8 mouse cellular contexts compared by ENCODE assay signal in genomic region chr2:60209703-60210651, GRCm38 (mm10). TPM values are rescaled to one million over a fixed set of nuclear protein-coding genes. Genes with fewer than 3 reads are reported as not detected.
DNase-seq lines count a peak whose midpoint lies in the region; ATAC-seq and TF ChIP-seq lines count a peak whose summit lies in the region.

Baz2b (minus strand) TSS chr2:60209839.
March7 (plus strand) TSS chr2:60209887.

- no peaks in the 10 kb centered on the region for H3K9me3 ChIP-seq in hindbrain, embryonic 10.5 days
- no peaks in the 10 kb centered on the region for H3K9me3 ChIP-seq in lung, embryonic 16.5 days (ENCODE audit: control insufficient read depth, low read length)

- ATAC-seq in lung, embryonic 16.5 days (ENCODE audit: low read depth), result peak; percentile 96

- H3K36me3 ChIP-seq in hindbrain, embryonic 10.5 days, result peaks cover 33% of the 10 kb centered on the region
- H3K36me3 ChIP-seq in lung, embryonic 16.5 days (ENCODE audit: control insufficient read depth, insufficient read depth, low read length), result peaks cover 5% of the 10 kb centered on the region; the same call in 1 of the 2 replicates
- H3K36me3 ChIP-seq in thymus, adult 2 months (ENCODE audit: control insufficient read depth, insufficient read depth, low read length), result peaks cover 8% of the 10 kb centered on the region; the same call in 1 of the 2 replicates

- no peaks in the 10 kb centered on the region for H3K27me3 ChIP-seq in hindbrain, embryonic 10.5 days (ENCODE audit: insufficient read depth, poor library complexity, severe bottlenecking)
- H3K27me3 ChIP-seq in lung, embryonic 16.5 days (ENCODE audit: control insufficient read depth, insufficient read depth, low read depth, low read length), result no peaks in the 10 kb centered on the region
- H3K27me3 ChIP-seq in thymus, adult 2 months (ENCODE audit: control insufficient read depth, insufficient read depth, low read length), result no peaks in the 10 kb centered on the region

- peak; percentile 95 for DNase-seq in Muller cell, postnatal 12 days (ENCODE audit: inconsistent ontology term)
- peak; percentile 86 for DNase-seq in cerebellum, adult 9-11 months
- DNase-seq in frontal cortex, adult 2 months (ENCODE audit: extremely low spot score in 1 of 2, low spot score in 1 of 2), result peak; percentile 41 to 80
- DNase-seq in hindbrain, embryonic 10.5 days (ENCODE audit: low spot score), result peak; percentile 85
- DNase-seq in layer of hippocampus, adult 9-11 months, result peak; percentile 87
- peak; percentile 79 for DNase-seq in ovary, adult 18-20 months (ENCODE audit: low spot score)
- peak; percentile 89 for DNase-seq in thymus, adult 2 months

- H3K9ac ChIP-seq in lung, embryonic 16.5 days (ENCODE audit: low read length), result peak within 1 kb of the TSS; percentile 96

- H3K27ac ChIP-seq in hindbrain, embryonic 10.5 days, result peak within 1 kb of the TSS; percentile 100
- H3K27ac ChIP-seq in lung, embryonic 16.5 days (ENCODE audit: low read length), result peak within 1 kb of the TSS; percentile 87
- peak within 1 kb of the TSS; percentile 20; the same call in 1 of the 2 replicates for H3K27ac ChIP-seq in thymus, adult 2 months (ENCODE audit: control insufficient read depth, insufficient read depth, low read length)

- H3K4me1 ChIP-seq in hindbrain, embryonic 10.5 days (replicated peaks), result peaks cover 34% of the 10 kb centered on the region
- peaks cover 25% of the 10 kb centered on the region for H3K4me1 ChIP-seq in lung, embryonic 16.5 days (replicated peaks; ENCODE audit: control insufficient read depth, insufficient read depth, low read length)
- H3K4me1 ChIP-seq in thymus, adult 2 months (replicated peaks; ENCODE audit: control insufficient read depth, insufficient read depth, low read length), result peaks cover 7% of the 10 kb centered on the region

- TF ChIP-seq CTCF in thymus, adult 2 months (IDR thresholded peaks at IDR 0.05; ENCODE audit: borderline replicate concordance, control insufficient read depth, extremely low read depth, insufficient read depth, low read length, poor library complexity), result 0 out of 2 replicates have a peak, but pooled peaks have one; percentile 35

- peak; percentile 91 for TF ChIP-seq POLR2A in thymus, adult 2 months (IDR thresholded peaks at IDR 0.05; ENCODE audit: control insufficient read depth, extremely low read depth, insufficient read depth, low read length, poor library complexity)

- peak within 1 kb of the TSS; percentile 75 for H3K4me2 ChIP-seq in lung, embryonic 16.5 days (ENCODE audit: low read depth, low read length)

- under 1% methylated on average over 104 of the region's 109 CpGs for WGBS in hindbrain, embryonic 10.5 days
- WGBS in lung, embryonic 16.5 days, result under 1% methylated on average over 60 of the region's 109 CpGs
- WGBS in thymus, adult 2 months, result 3% methylated on average over 104 of the region's 109 CpGs

- H3K4me3 ChIP-seq in hindbrain, embryonic 10.5 days, result peak within 1 kb of the TSS; percentile 98
- H3K4me3 ChIP-seq in lung, embryonic 16.5 days (ENCODE audit: low read length), result peak within 1 kb of the TSS; percentile 94
- peak within 1 kb of the TSS; percentile 73 for H3K4me3 ChIP-seq in thymus, adult 2 months (ENCODE audit: control insufficient read depth, insufficient read depth, low read length)

RNA-seq across cellular contexts. Expression of gene Baz2b, which starts in this region (rescaled TPM):
- 31.3 and 34.7 TPM in 2 replicates for polyA plus RNA-seq in frontal cortex, adult 2 months (2012; rRNA removed)
- 63.4 and 70.5 TPM in 2 replicates for polyA plus RNA-seq in hindbrain, embryonic 10.5 days (2016; fragmentation: Nextera tagmentation; extraction: Ambion mirVana)
- polyA plus RNA-seq in lung, embryonic 16.5 days (2015; fragmentation: Nextera tagmentation; extraction: Ambion mirVana), result 56.7 and 62.0 TPM in 2 replicates
- polyA plus RNA-seq in thymus, adult 2 months (2012; rRNA removed), result 25.9 and 28.0 TPM in 2 replicates

RNA-seq across cellular contexts. Expression of gene March7, which starts in this region (rescaled TPM):
- polyA plus RNA-seq in frontal cortex, adult 2 months (2012; rRNA removed), result 39.5 and 45.7 TPM in 2 replicates
- polyA plus RNA-seq in hindbrain, embryonic 10.5 days (2016; fragmentation: Nextera tagmentation; extraction: Ambion mirVana), result 56.9 and 67.3 TPM in 2 replicates
- 72.9 and 76.1 TPM in 2 replicates for polyA plus RNA-seq in lung, embryonic 16.5 days (2015; fragmentation: Nextera tagmentation; extraction: Ambion mirVana)
- polyA plus RNA-seq in thymus, adult 2 months (2012; rRNA removed), result 23.3 and 24.3 TPM in 2 replicates

Comparison
In these comparisons a context has a peak if more than half of its experiments do, and no peak if none do; other contexts are left out.
1. Peak in every context shown above with its lines: DNase-seq, ATAC-seq, H3K4me3 ChIP-seq and H3K27ac ChIP-seq.
2. H3K27ac ChIP-seq: peak in every context shown above with its lines; median percentile 100 in hindbrain, embryonic 10.5 days; 87 in lung, embryonic 16.5 days; 20 in thymus, adult 2 months.